Comparison of ENCODE assay signal across 9 mouse cellular contexts in the genomic region with DNA sequence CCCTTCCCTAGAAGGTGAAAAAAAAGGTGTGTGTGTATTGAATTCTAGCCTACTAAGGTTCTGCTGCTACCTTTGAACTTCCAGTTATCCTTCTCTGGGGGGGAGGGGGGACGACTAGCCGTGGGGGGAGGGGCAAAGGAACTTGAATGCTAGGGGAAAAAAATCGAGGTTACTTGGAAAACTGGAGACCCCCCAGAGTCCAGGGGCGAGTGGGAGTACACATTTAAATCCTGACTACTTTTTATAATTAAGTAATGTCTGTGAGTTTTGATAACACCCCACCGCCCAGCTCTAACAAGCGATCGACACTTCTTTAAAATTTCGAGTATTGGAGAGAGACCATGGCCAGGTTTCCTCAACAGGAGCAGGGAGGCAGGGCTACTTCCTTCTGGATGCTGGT. TPM values are rescaled to one million over a fixed set of nuclear protein-coding genes. Genes with fewer than 3 reads are reported as not detected.
DNase-seq lines count a peak whose midpoint lies in the region; ATAC-seq and TF ChIP-seq lines count a peak whose summit lies in the region.
"Had no signal": no experiment of that assay in that cellular context is flagged by ENCODE, and none has a peak within 500 bp of the region (broad histone marks: within the 10 kb centered on the region; RNA-seq: fewer than 3 reads in every experiment).

No protein-coding gene starts in this region.

- no peak for ATAC-seq in forebrain, embryonic 11.5 days (replicated peaks; ENCODE audit: low FRiP score)
- ATAC-seq in limb, embryonic 12.5 days (ENCODE audit: insufficient number of reproducible peaks, insufficient read depth, low FRiP score, low TSS enrichment, low read depth): no peak
- ATAC-seq in stomach, embryonic 14.5 days (ENCODE audit: insufficient number of reproducible peaks, insufficient read depth, low FRiP score, low read depth): no peak

- H3K4me2 ChIP-seq in forebrain, embryonic 11.5 days (ENCODE audit: low read depth, low read length, severe bottlenecking): peak overlapping the region; percentile 85
- H3K4me2 ChIP-seq in limb, embryonic 12.5 days: peak overlapping the region; percentile 85
- peak overlapping the region; percentile 75 for H3K4me2 ChIP-seq in stomach, embryonic 14.5 days (replicated peaks; ENCODE audit: low read depth, low read length)

- no peaks in the 10 kb centered on the region for H3K27me3 ChIP-seq in forebrain, embryonic 11.5 days (ENCODE audit: control insufficient read depth, insufficient read depth, low read length)
- no peaks in the 10 kb centered on the region for H3K27me3 ChIP-seq in limb, embryonic 12.5 days
- no peaks in the 10 kb centered on the region for H3K27me3 ChIP-seq in stomach, embryonic 14.5 days (ENCODE audit: control insufficient read depth, insufficient read depth, low read length)

- peaks cover 7% of the 10 kb centered on the region for H3K4me1 ChIP-seq in lung, adult 2 months (ENCODE audit: control insufficient read depth, insufficient read depth, low read length)
- H3K4me1 ChIP-seq in forebrain, embryonic 11.5 days (replicated peaks; ENCODE audit: control insufficient read depth, insufficient read depth, low read length): peaks cover 29% of the 10 kb centered on the region
- peaks cover 36% of the 10 kb centered on the region for H3K4me1 ChIP-seq in limb, embryonic 12.5 days (replicated peaks)
- peaks cover 39% of the 10 kb centered on the region for H3K4me1 ChIP-seq in stomach, embryonic 14.5 days (ENCODE audit: control insufficient read depth, insufficient read depth, low read length)

- DNase-seq in lung, adult 2 months: no peak
- DNase-seq in lung, postnatal 4 days: no peak
- DNase-seq in forebrain, embryonic 11.5 days (ENCODE audit: low spot score): peak; percentile 51
- no peak for DNase-seq in gastrocnemius, postnatal 10 days
- no peak for DNase-seq in spleen, adult 18-20 months
- no peak for DNase-seq in ovary, postnatal 14 days (ENCODE audit: low spot score)

- peak overlapping the region; percentile 95 for H3K9ac ChIP-seq in forebrain, embryonic 11.5 days (ENCODE audit: low read length)
- peak overlapping the region; percentile 97 for H3K9ac ChIP-seq in limb, embryonic 12.5 days (replicated peaks)
- H3K9ac ChIP-seq in stomach, embryonic 14.5 days (replicated peaks; ENCODE audit: low read depth, low read length): peak overlapping the region; percentile 91

- H3K9me3 ChIP-seq in forebrain, embryonic 11.5 days (ENCODE audit: control insufficient read depth, low read length): no peaks in the 10 kb centered on the region
- no peaks in the 10 kb centered on the region for H3K9me3 ChIP-seq in limb, embryonic 12.5 days
- no peaks in the 10 kb centered on the region for H3K9me3 ChIP-seq in stomach, embryonic 14.5 days (ENCODE audit: control insufficient read depth, low read depth, low read length)

- peak overlapping the region; percentile 0; the same call in 1 of the 2 replicates for H3K27ac ChIP-seq in forebrain, embryonic 11.5 days (ENCODE audit: low read depth, low read length)
- peak overlapping the region; percentile 76 for H3K27ac ChIP-seq in limb, embryonic 12.5 days
- peak overlapping the region; percentile 57; the same call in 1 of the 2 replicates for H3K27ac ChIP-seq in stomach, embryonic 14.5 days (ENCODE audit: low read length)

- H3K4me3 ChIP-seq in lung, adult 2 months (replicated peaks; ENCODE audit: extremely low read depth, low read depth, low read length): peak overlapping the region; percentile 46
- H3K4me3 ChIP-seq in forebrain, embryonic 11.5 days (ENCODE audit: low read depth, low read length): peak overlapping the region; percentile 91
- peak overlapping the region; percentile 99 for H3K4me3 ChIP-seq in limb, embryonic 12.5 days (replicated peaks)
- H3K4me3 ChIP-seq in stomach, embryonic 14.5 days (ENCODE audit: low read depth, low read length): peak overlapping the region; percentile 93

- no peak for TF ChIP-seq POLR2A in lung, adult 2 months (IDR thresholded peaks at IDR 0.05; ENCODE audit: borderline replicate concordance, extremely low read depth, low read depth, low read length)

- 26% methylated on average over 8 of the region's 8 CpGs for WGBS in lung, adult 2 months
- whole genome bisulfite sequencing in forebrain, embryonic 11.5 days: 0% methylated on average over 8 of the region's 8 CpGs
- WGBS in limb, embryonic 12.5 days: 4% methylated on average over 8 of the region's 8 CpGs
- WGBS in stomach, embryonic 14.5 days: 3% methylated on average over 8 of the region's 8 CpGs

- TF ChIP-seq CTCF in lung, adult 2 months (IDR thresholded peaks at IDR 0.05; ENCODE audit: insufficient read depth, low read length): no peak

- no peaks in the 10 kb centered on the region; the same call in 1 of the 2 replicates for H3K36me3 ChIP-seq in forebrain, embryonic 11.5 days (ENCODE audit: control insufficient read depth, insufficient read depth, low read length)
- H3K36me3 ChIP-seq in limb, embryonic 12.5 days: peaks cover 41% of the 10 kb centered on the region
- H3K36me3 ChIP-seq in stomach, embryonic 14.5 days (ENCODE audit: control insufficient read depth, insufficient read depth, low read length): peaks cover 20% of the 10 kb centered on the region

RNA-seq across cellular contexts. Expression of gene Ajuba, which starts 2.3 kb away (rescaled TPM):
- 36.4 and 49.6 TPM in 2 replicates for polyA plus RNA-seq in lung, adult 2 months (2012; rRNA removed)
- polyA plus RNA-seq in forebrain, embryonic 11.5 days (2014; fragmentation: Nextera tagmentation; extraction: Ambion mirVana): 51.6 and 59.7 TPM in 2 replicates
- polyA plus RNA-seq in limb, embryonic 12.5 days (2016; fragmentation: Nextera tagmentation; extraction: Ambion mirVana): 68.9 and 72.2 TPM in 2 replicates
- 26.2 and 30.3 TPM in 2 replicates for polyA plus RNA-seq in stomach, embryonic 14.5 days (2014; fragmentation: Nextera tagmentation; extraction: Ambion mirVana)
- total RNA-seq in gastrocnemius, postnatal 10 days (2021): 1 to 10 TPM; 7.5 to 9.9 TPM

RNA-seq across cellular contexts. Expression of gene Haus4, which starts 20.6 kb away (rescaled TPM):
- polyA plus RNA-seq in lung, adult 2 months (2012; rRNA removed): 7.4 and 7.9 TPM in 2 replicates
- 50.6 and 55.5 TPM in 2 replicates for polyA plus RNA-seq in forebrain, embryonic 11.5 days (2014; fragmentation: Nextera tagmentation; extraction: Ambion mirVana)
- polyA plus RNA-seq in limb, embryonic 12.5 days (2016; fragmentation: Nextera tagmentation; extraction: Ambion mirVana): 54.5 and 58.1 TPM in 2 replicates
- polyA plus RNA-seq in stomach, embryonic 14.5 days (2014; fragmentation: Nextera tagmentation; extraction: Ambion mirVana): 48.2 and 52.5 TPM in 2 replicates
- 10 to 100 TPM in 1 of 2 experiments, 1 to 10 TPM in 1; 9.2 to 10.7 TPM for total RNA-seq in gastrocnemius, postnatal 10 days (2021)

RNA-seq across cellular contexts. Expression of gene 4931414P19Rik, which starts 30.8 kb away (rescaled TPM):
- 6.5 and 7.3 TPM in 2 replicates for polyA plus RNA-seq in lung, adult 2 months (2012; rRNA removed)
- 9.6 and 9.9 TPM in 2 replicates for polyA plus RNA-seq in forebrain, embryonic 11.5 days (2014; fragmentation: Nextera tagmentation; extraction: Ambion mirVana)
- polyA plus RNA-seq in limb, embryonic 12.5 days (2016; fragmentation: Nextera tagmentation; extraction: Ambion mirVana): 9.7 and 10.7 TPM in 2 replicates
- 7.9 and 8.3 TPM in 2 replicates for polyA plus RNA-seq in stomach, embryonic 14.5 days (2014; fragmentation: Nextera tagmentation; extraction: Ambion mirVana)
- 1 to 10 TPM; 3.1 to 5.1 TPM for total RNA-seq in gastrocnemius, postnatal 10 days (2021)

RNA-seq across cellular contexts. Expression of gene Psmb5, which starts 42.8 kb away (rescaled TPM):
- 129 and 146 TPM in 2 replicates for polyA plus RNA-seq in lung, adult 2 months (2012; rRNA removed)
- polyA plus RNA-seq in forebrain, embryonic 11.5 days (2014; fragmentation: Nextera tagmentation; extraction: Ambion mirVana): 414 and 455 TPM in 2 replicates
- 410 and 432 TPM in 2 replicates for polyA plus RNA-seq in limb, embryonic 12.5 days (2016; fragmentation: Nextera tagmentation; extraction: Ambion mirVana)
- polyA plus RNA-seq in stomach, embryonic 14.5 days (2014; fragmentation: Nextera tagmentation; extraction: Ambion mirVana): 355 and 361 TPM in 2 replicates
- 100 to 1,000 TPM; 183 to 207 TPM for total RNA-seq in gastrocnemius, postnatal 10 days (2021)

RNA-seq across cellular contexts. Expression of gene Psmb11, which starts 46.2 kb away (rescaled TPM):
- not detected in 2 replicates for polyA plus RNA-seq in lung, adult 2 months (2012; rRNA removed)
- 0.05 TPM in 1 of 2 replicates, not detected in the other for polyA plus RNA-seq in forebrain, embryonic 11.5 days (2014; fragmentation: Nextera tagmentation; extraction: Ambion mirVana)
- 0.06 and 0.29 TPM in 2 replicates for polyA plus RNA-seq in limb, embryonic 12.5 days (2016; fragmentation: Nextera tagmentation; extraction: Ambion mirVana)
- polyA plus RNA-seq in stomach, embryonic 14.5 days (2014; fragmentation: Nextera tagmentation; extraction: Ambion mirVana): 0.06 TPM in 1 of 2 replicates, not detected in the other
- not detected for total RNA-seq in gastrocnemius, postnatal 10 days (2021)
- polyA plus RNA-seq: large intestine, adult 2 months had no signal

Comparison
In these comparisons a context has a peak if more than half of its experiments do, and no peak if none do; other contexts are left out.
1. H3K4me3 ChIP-seq: peak in every context shown above with its lines; median percentile 99 in limb, embryonic 12.5 days; 93 in stomach, embryonic 14.5 days; 91 in forebrain, embryonic 11.5 days; 46 in lung, adult 2 months.
2. H3K27ac ChIP-seq: peak in every context shown above with its lines; median percentile 76 in limb, embryonic 12.5 days; 57 in stomach, embryonic 14.5 days; 0 in forebrain, embryonic 11.5 days.